Mouse (Mus musculus) common myeloid progenitor, adult 5-6 weeks (primary cell): ENCODE results near the gene Bcl6. TPM values are rescaled to one million over a fixed set of nuclear protein-coding genes. Genes with fewer than 3 reads are reported as not detected.

ENCODE experiments used
- ATAC-seq: replicated peaks from 2 replicates; pipeline ENCODE4 v1.8.0; 2016; ENCODE audit warnings: low read depth, mild to moderate bottlenecking, moderate TSS enrichment, inconsistent platforms; ENCODE audit not compliant: poor library complexity, severe bottlenecking
- total RNA-seq: library from RNA; stranded (forward); fragments of 200-1000, 187-1606 nt; gene quantifications from 2 replicates; pipeline ENCODE4 v1.2.3, GENCODE M21; 2017

Gene Bcl6
- total RNA-seq, 1 experiment from 2014 or later = 1.9 TPM

GRCm38 (mm10) chr16:23978495-23978894 lies 10.2 kb downstream of the Bcl6 start:
- ATAC-seq = no peak

GRCm38 (mm10) chr16:23977732-23978131 lies 10.9 kb downstream of the Bcl6 start:
- no peak for ATAC-seq

- ATAC-seq = no peak
Measured at GRCm38 (mm10) chr16:23976196-23976595, 12.5 kb downstream of the Bcl6 start.

DNA sequence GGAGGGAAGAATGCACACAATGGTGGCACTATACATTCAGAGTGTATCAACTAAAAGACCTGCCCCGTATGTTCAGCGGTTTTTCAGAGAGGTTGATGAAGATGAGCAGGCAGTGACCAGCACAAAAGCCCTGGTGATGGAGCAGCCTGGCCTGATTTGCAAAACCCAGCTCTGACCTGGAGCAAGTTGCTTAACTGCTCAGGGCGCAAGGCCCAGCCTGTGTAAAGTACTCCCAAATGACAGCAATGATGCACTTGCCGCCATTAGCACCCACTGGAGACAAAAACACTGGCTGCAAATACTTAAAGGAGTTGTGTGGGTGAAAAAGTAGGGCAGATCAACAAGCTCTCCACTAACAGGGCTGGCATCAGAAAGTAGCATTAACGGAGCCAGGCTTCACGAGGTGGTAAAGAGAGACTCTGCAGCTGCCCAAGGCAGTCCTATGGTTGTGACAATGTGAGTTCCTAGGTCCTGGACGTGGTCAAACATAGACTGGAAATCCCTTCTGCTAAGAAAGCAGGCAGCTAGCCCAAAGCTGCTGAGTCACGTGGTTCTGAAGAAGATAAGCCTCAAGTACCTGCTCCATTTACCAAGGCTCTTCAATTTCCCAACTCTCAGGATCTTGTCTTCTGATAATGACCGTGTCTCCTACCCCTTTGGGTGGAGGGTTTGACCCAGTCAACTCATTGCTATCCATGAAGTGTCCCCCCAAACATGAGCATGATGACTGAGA lies 14.9 kb downstream of the Bcl6 start:
- ATAC-seq = no peak

DNA sequence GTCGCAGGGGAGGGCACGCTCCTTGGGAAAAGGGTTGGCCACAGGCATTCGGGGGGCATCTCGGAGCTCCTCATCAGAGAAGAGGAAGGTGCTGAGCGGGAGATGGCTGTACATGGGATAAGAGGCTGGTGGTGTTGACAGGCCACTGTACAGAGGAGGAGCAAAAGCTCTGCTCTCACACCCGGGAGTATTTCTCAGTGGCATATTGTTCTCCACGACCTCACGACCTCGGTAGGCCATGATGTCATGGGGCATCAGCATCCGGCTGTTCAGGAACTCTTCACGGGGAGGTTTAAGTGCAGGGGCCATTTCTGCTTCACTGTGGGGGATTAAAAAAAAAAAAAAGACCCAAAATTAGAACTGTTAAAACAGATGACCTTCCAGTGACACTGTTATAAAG lies 15.8 kb downstream of the Bcl6 start:
- ATAC-seq = no peak

- ATAC-seq = no peak
Measured at GRCm38 (mm10) chr16:23972126-23972740, 16.4 kb downstream of the Bcl6 start.

- no peak for ATAC-seq
Measured at GRCm38 (mm10) chr16:23969919-23970318, 18.7 kb downstream of the Bcl6 start.

- no peak for ATAC-seq
Measured at GRCm38 (mm10) chr16:23968888-23969287, 19.8 kb downstream of the Bcl6 start.

DNA sequence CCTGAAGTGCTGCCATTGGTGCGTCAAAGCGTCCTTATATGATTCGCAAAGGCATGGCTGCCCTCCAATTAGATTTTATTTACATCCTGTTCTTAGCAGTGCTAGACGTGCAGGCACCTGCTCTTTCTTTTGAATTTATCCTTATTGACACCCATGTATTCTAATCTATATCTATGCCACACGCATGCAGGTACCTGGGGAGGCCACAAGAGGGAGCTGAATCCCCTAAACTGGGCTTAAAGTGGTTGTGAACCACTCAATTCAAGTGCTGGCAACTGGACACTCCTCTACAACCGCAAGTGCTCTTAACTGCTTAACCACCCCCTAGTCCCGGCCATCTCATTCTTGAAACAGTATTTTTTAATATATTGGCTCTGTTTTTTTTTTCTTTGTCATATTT lies 21.4 kb downstream of the Bcl6 start:
- 0 out of 2 replicates have a peak, but pooled peaks have one; percentile 32 for ATAC-seq

GRCm38 (mm10) chr16:23966066-23966465 lies 22.6 kb downstream of the Bcl6 start:
- ATAC-seq = no peak

DNA sequence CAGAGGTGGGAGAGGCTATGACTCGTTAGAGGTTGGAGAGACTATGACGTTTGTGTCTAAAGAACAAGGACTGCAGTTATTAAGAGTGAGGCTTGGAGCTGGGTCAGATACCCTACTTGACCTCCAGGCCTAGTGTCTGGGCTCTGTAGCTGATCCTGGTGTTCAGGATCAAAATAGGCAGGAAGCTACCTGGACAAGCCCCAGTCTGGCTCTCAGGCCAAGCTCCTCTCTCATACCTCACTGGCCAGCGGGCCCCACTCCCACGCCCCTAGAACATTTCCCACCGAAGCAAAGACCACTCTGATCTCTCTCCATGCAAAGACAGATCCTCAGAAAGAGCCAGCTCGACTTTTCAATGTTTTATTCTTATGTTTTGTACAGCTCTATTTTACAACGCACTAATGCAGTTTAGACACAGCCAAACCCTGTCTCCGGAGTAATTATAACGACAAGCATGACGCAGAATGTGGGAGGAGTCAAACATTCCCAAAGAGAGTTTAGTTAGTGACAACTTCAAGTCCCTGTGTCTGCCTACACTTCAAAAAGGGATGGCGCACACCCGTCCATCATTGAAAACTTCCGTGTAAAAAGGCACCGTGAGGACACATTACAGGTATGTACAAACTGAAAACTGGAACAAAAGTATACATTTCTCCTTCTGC lies 23.8 kb downstream of the Bcl6 start:
- no peak for ATAC-seq

GRCm38 (mm10) chr16:23963896-23964668 lies 24.6 kb downstream of the Bcl6 start:
- no peak for ATAC-seq

DNA sequence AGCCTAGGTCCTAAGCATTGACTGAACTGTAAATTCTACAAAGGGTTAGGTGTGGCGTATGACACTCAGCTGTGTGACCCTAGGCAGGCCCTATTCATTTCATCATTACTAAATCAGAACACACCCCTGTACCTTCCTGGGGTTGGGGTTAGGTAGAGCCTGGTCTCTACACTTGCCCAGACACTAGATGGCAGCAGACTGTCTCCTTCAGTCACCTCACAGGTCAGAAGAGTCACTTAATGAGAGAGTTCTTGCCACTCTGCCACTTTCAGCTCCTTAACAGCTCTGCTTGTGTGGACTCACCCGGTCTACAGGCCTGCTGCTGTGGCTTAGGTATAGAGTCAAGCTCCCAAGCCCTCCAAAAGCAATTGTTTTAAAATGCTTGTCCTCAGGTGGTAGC lies 26.3 kb downstream of the Bcl6 start:
- peak; percentile 65 for ATAC-seq

DNA sequence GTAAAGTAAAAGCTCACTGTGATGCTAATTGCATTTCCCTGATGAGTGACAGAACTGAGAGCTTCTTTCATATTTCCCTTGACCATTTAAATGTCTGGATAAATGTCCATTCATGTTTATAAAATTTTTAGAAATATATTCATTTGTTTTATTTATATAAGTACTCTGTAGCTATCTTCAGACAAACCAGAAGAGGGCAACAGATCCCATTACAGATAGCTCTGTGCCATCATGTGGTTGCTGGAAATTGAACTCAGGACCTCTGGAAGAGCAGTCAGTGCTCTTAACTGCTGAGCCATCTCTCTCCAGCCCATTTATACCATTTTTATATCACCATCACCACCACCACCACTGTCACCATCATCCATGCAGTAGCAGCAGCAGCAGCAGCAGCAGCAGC lies 29.7 kb downstream of the Bcl6 start:
- ATAC-seq = no peak

DNA sequence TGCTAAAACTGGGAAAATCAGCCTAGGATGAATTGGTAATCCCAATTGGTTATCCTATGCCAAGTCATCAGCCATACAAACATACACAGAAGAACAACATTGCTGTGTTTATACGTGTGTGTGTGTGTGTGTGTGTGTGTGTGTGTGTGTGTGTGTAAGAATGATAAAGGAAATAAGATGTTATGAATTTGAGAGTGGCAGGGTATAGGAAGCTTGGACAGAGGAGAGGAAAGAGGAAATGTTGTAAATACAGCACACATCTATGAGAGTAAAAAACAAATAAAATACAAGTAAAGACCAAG lies 34.7 kb downstream of the Bcl6 start:
- ATAC-seq = no peak

- peak; percentile 65; the same call in 1 of the 2 replicates for ATAC-seq
Measured at GRCm38 (mm10) chr16:23953189-23953958, 35.3 kb downstream of the Bcl6 start.

- ATAC-seq = no peak
Measured at GRCm38 (mm10) chr16:23952101-23952727, 36.4 kb downstream of the Bcl6 start.

GRCm38 (mm10) chr16:23947654-23948053 lies 41.0 kb downstream of the Bcl6 start:
- ATAC-seq = no peak

DNA sequence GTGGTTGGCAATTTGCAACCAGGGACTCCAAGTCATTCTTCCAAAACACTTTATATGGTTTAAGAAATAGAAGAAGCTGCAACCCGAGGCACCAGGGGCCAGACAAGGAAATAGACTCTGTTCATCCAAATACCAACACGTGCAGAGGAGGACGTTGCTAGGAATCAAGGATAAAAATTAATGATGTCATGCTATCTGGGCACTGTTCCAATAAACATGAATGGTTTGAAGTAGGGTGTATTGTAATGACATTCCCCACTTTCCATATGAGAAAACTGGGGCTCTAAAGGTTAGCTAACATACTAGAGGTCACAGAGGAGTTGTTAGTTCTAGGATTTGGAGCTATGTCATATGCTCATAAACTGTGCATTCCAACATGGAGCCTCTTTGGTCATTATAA lies 43.9 kb downstream of the Bcl6 start:
- ATAC-seq = no peak

GRCm38 (mm10) chr16:23934397-23934796 lies 54.3 kb downstream of the Bcl6 start:
- no peak for ATAC-seq
